8 mouse cellular contexts compared by ENCODE assay signal in genomic region chr13:44977483-44978141, GRCm38 (mm10). TPM values are rescaled to one million over a fixed set of nuclear protein-coding genes. Genes with fewer than 3 reads are reported as not detected.
A peak's percentile ranks its signal among the peaks of the same experiment; 100 is the strongest.
DNase-seq lines count a peak whose midpoint lies in the region; ATAC-seq and TF ChIP-seq lines count a peak whose summit lies in the region.

No protein-coding gene starts in this region.

- peak; percentile 21 for DNase-seq in cerebellum, adult 8-10 months
- DNase-seq in cerebellum, adult 11-12 months, result no peak
- peak; percentile 85 for DNase-seq in midbrain, embryonic 11.5 days (ENCODE audit: low spot score, missing footprints)
- DNase-seq in midbrain, embryonic 10.5 days (ENCODE audit: low spot score), result no peak
- peak; percentile 80 for DNase-seq in hindbrain, embryonic 14.5 days (ENCODE audit: low spot score)
- DNase-seq in stomach, postnatal 0 days (ENCODE audit: low spot score), result no peak
- DNase-seq in frontal cortex, postnatal 10 days (ENCODE audit: low spot score in 2 of 2), result no peak
- no peak for DNase-seq in urinary bladder, postnatal 10 days (ENCODE audit: low spot score)

- H3K27me3 ChIP-seq in midbrain, embryonic 11.5 days (ENCODE audit: control insufficient read depth, insufficient read depth, low read length), result no peaks in the 10 kb centered on the region
- no peaks in the 10 kb centered on the region for H3K27me3 ChIP-seq in midbrain, embryonic 10.5 days (ENCODE audit: low read depth, poor library complexity, severe bottlenecking)
- no peaks in the 10 kb centered on the region for H3K27me3 ChIP-seq in hindbrain, embryonic 14.5 days (ENCODE audit: control insufficient read depth, insufficient read depth, low read length)
- H3K27me3 ChIP-seq in stomach, postnatal 0 days (ENCODE audit: control insufficient read depth, insufficient read depth, low read length), result no peaks in the 10 kb centered on the region

- no peaks in the 10 kb centered on the region for H3K9me3 ChIP-seq in midbrain, embryonic 11.5 days (ENCODE audit: control insufficient read depth, low read length)
- H3K9me3 ChIP-seq in midbrain, embryonic 10.5 days (replicated peaks), result no peaks in the 10 kb centered on the region
- no peaks in the 10 kb centered on the region for H3K9me3 ChIP-seq in hindbrain, embryonic 14.5 days (ENCODE audit: control insufficient read depth, low read length)
- no peaks in the 10 kb centered on the region for H3K9me3 ChIP-seq in stomach, postnatal 0 days (ENCODE audit: control insufficient read depth, low read length)

- H3K4me2 ChIP-seq in midbrain, embryonic 11.5 days, result no peak overlapping the region
- H3K4me2 ChIP-seq in hindbrain, embryonic 14.5 days (replicated peaks), result no peak overlapping the region
- no peak overlapping the region for H3K4me2 ChIP-seq in stomach, postnatal 0 days (replicated peaks; ENCODE audit: low read depth)

- TF ChIP-seq EP300 in stomach, postnatal 0 days (optimal IDR thresholded peaks at IDR 0.05), result no peak

- ATAC-seq in midbrain, embryonic 11.5 days (ENCODE audit: low FRiP score), result no peak
- ATAC-seq in hindbrain, embryonic 14.5 days (ENCODE audit: low FRiP score), result no peak
- no peak for ATAC-seq in stomach, postnatal 0 days (ENCODE audit: low FRiP score, low TSS enrichment)

- H3K9ac ChIP-seq in midbrain, embryonic 11.5 days (ENCODE audit: low read length), result no peak overlapping the region
- 0 out of 2 replicates have a peak overlapping the region, but pooled peaks have one; percentile 9 for H3K9ac ChIP-seq in hindbrain, embryonic 14.5 days
- no peak overlapping the region for H3K9ac ChIP-seq in stomach, postnatal 0 days (ENCODE audit: low read length)

- peaks cover 2% of the 10 kb centered on the region; the same call in 1 of the 2 replicates for H3K4me1 ChIP-seq in midbrain, embryonic 11.5 days (ENCODE audit: control insufficient read depth, insufficient read depth, low read length)
- H3K4me1 ChIP-seq in midbrain, embryonic 10.5 days, result peaks cover 10% of the 10 kb centered on the region; the same call in 1 of the 2 replicates
- H3K4me1 ChIP-seq in hindbrain, embryonic 14.5 days (replicated peaks; ENCODE audit: control insufficient read depth, insufficient read depth, low read length), result 0 out of 2 replicates have a peak, but pooled peaks cover 8% of the 10 kb centered on the region
- no peaks in the 10 kb centered on the region for H3K4me1 ChIP-seq in stomach, postnatal 0 days (replicated peaks; ENCODE audit: control insufficient read depth, insufficient read depth)

- WGBS in midbrain, embryonic 11.5 days, result 82% methylated on average over 2 of the region's 2 CpGs
- 83% methylated on average over 2 of the region's 2 CpGs for WGBS in midbrain, embryonic 10.5 days
- WGBS in hindbrain, embryonic 14.5 days, result 57% methylated on average over 2 of the region's 2 CpGs
- 91% methylated on average over 2 of the region's 2 CpGs for WGBS in stomach, postnatal 0 days

- H3K4me3 ChIP-seq in midbrain, embryonic 11.5 days (ENCODE audit: low read depth, low read length), result no peak overlapping the region
- no peak overlapping the region for H3K4me3 ChIP-seq in midbrain, embryonic 10.5 days
- no peak overlapping the region for H3K4me3 ChIP-seq in hindbrain, embryonic 14.5 days (replicated peaks; ENCODE audit: low read length)
- H3K4me3 ChIP-seq in stomach, postnatal 0 days (ENCODE audit: low read depth, low read length), result no peak overlapping the region

- no peak overlapping the region for H3K27ac ChIP-seq in midbrain, embryonic 11.5 days (ENCODE audit: low read depth, low read length)
- no peak overlapping the region for H3K27ac ChIP-seq in midbrain, embryonic 10.5 days (replicated peaks)
- H3K27ac ChIP-seq in hindbrain, embryonic 14.5 days, result peak overlapping the region; percentile 10; the same call in 1 of the 2 replicates
- H3K27ac ChIP-seq in stomach, postnatal 0 days (replicated peaks), result no peak overlapping the region

- H3K36me3 ChIP-seq in midbrain, embryonic 11.5 days (ENCODE audit: control insufficient read depth, insufficient read depth, low read length), result no peaks in the 10 kb centered on the region
- H3K36me3 ChIP-seq in midbrain, embryonic 10.5 days, result peaks cover 15% of the 10 kb centered on the region
- no peaks in the 10 kb centered on the region for H3K36me3 ChIP-seq in hindbrain, embryonic 14.5 days (replicated peaks; ENCODE audit: control insufficient read depth, insufficient read depth)
- H3K36me3 ChIP-seq in stomach, postnatal 0 days (ENCODE audit: control insufficient read depth, insufficient read depth, low read length), result no peaks in the 10 kb centered on the region

- peak; percentile 84 for TF ChIP-seq CTCF in stomach, postnatal 0 days (IDR thresholded peaks at IDR 0.05; ENCODE audit: low read depth)

RNA-seq across cellular contexts. Expression of gene Dtnbp1, which starts 24.3 kb away (rescaled TPM):
- 68.9 and 69.5 TPM in 2 replicates for polyA plus RNA-seq in midbrain, embryonic 11.5 days (2014; fragmentation: Nextera tagmentation; extraction: Ambion mirVana)
- polyA plus RNA-seq in midbrain, embryonic 10.5 days (2016; fragmentation: Nextera tagmentation; extraction: Ambion mirVana), result 74.1 and 75.7 TPM in 2 replicates
- polyA plus RNA-seq in hindbrain, embryonic 14.5 days (2014; fragmentation: Nextera tagmentation; extraction: Ambion mirVana), result 129 and 132 TPM in 2 replicates
- 47.7 and 52.6 TPM in 2 replicates for polyA plus RNA-seq in stomach, postnatal 0 days (2015; fragmentation: Nextera tagmentation; extraction: Ambion mirVana)

Comparison
In these comparisons a context has a peak if more than half of its experiments do, and no peak if none do; other contexts are left out.
1. DNase-seq: peak in cerebellum, adult 8-10 months (single experiment), midbrain, embryonic 11.5 days (single experiment) and hindbrain, embryonic 14.5 days (single experiment); none in cerebellum, adult 11-12 months (single experiment), midbrain, embryonic 10.5 days (single experiment), stomach, postnatal 0 days (single experiment), frontal cortex, postnatal 10 days (0 of 2) and urinary bladder, postnatal 10 days (single experiment).